Comparison of ENCODE assay signal across 8 mouse cellular contexts in the genomic region with DNA sequence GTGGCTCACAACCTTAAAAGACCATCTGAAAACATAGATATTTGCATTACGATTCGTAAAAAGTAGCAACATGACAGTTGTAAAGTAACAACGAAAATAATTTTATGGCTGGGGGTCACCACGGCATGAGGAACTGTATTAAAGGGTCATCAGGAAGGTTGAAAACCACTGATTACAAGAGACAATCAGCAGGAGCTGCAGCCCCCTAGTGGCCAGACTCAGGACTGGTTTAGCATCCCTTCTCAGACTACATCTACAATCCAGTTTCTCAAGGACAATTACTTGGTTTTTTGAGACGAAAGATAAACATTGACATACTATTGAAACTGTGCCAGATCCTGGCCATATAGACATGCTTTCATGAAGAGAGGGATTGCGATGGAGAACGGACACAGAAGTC. TPM values are rescaled to one million over a fixed set of nuclear protein-coding genes. Genes with fewer than 3 reads are reported as not detected.
DNase-seq lines count a peak whose midpoint lies in the region; ATAC-seq lines count a peak whose summit lies in the region.

No protein-coding gene starts in this region.

- intact Hi-C loops in left cerebral cortex, postnatal 36 days (cut with DNase I): no loop called here

- H3K4me1 ChIP-seq in kidney, embryonic 16.5 days (ENCODE audit: insufficient read depth, low read length): no peaks in the 10 kb centered on the region

- no peak for ATAC-seq in kidney, embryonic 16.5 days (ENCODE audit: low FRiP score, low TSS enrichment)

- H3K4me2 ChIP-seq in kidney, embryonic 16.5 days (replicated peaks; ENCODE audit: low read depth, low read length): no peak overlapping the region

- H3K36me3 ChIP-seq in kidney, embryonic 16.5 days (ENCODE audit: insufficient read depth, low read length): no peaks in the 10 kb centered on the region

- no peak overlapping the region for H3K4me3 ChIP-seq in kidney, embryonic 16.5 days (ENCODE audit: low read length)

- no peaks in the 10 kb centered on the region for H3K9me3 ChIP-seq in kidney, embryonic 16.5 days (ENCODE audit: low read length)

- peak; percentile 4 for DNase-seq in kidney, adult 11 months
- DNase-seq in ZHBTc4 (ENCODE audit: low read depth, low spot score): peak; percentile 15
- DNase-seq in embryo, embryonic 11.5 days (ENCODE audit: low read depth, low spot score): peak; percentile 16
- DNase-seq in hindlimb bud, embryonic 11.5 days (ENCODE audit: extremely low spot score, low read depth, low spot score): peak; percentile 6
- DNase-seq in left cerebral cortex, postnatal 36 days (ENCODE audit: low spot score in 2 of 2): peak; percentile 26 to 35
- DNase-seq in ovary, postnatal 36 days (ENCODE audit: low spot score): peak; percentile 19
- DNase-seq in yolk sac, embryonic 10.5 days (ENCODE audit: low spot score): no peak

- WGBS in kidney, embryonic 16.5 days: 54% methylated on average over 7 of the region's 7 CpGs

- no peaks in the 10 kb centered on the region for H3K27me3 ChIP-seq in kidney, embryonic 16.5 days (ENCODE audit: insufficient read depth, low read length)

- H3K27ac ChIP-seq in kidney, embryonic 16.5 days (ENCODE audit: low read length): no peak overlapping the region

- no peak overlapping the region for H3K9ac ChIP-seq in kidney, embryonic 16.5 days (replicated peaks; ENCODE audit: low read length)

RNA-seq across cellular contexts. Expression of a gene that starts 38.1 kb away (rescaled TPM):
- polyA plus RNA-seq in kidney, embryonic 16.5 days (2015; fragmentation: Nextera tagmentation; extraction: Ambion mirVana): 0.41 and 0.42 TPM in 2 replicates
- 10 to 100 TPM; 27.8 to 30.2 TPM for total RNA-seq in left cerebral cortex, postnatal 36 days (2021)
